18 mouse cellular contexts compared by ENCODE assay signal in genomic region chr13:33028550-33028949, GRCm38 (mm10). TPM values are rescaled to one million over a fixed set of nuclear protein-coding genes. Genes with fewer than 3 reads are reported as not detected.
DNase-seq lines count a peak whose midpoint lies in the region; ATAC-seq and TF ChIP-seq lines count a peak whose summit lies in the region.
"Had no signal": no experiment of that assay in that cellular context is flagged by ENCODE, and none has a peak within 500 bp of the region (broad histone marks: within the 10 kb centered on the region; RNA-seq: fewer than 3 reads in every experiment).

No protein-coding gene starts in this region.

- no peak for DNase-seq in liver, embryonic 13.5 days
- DNase-seq in liver, postnatal 0 days: no peak
- DNase-seq in MEL (ENCODE audit: low read depth, low spot score): peak; percentile 23
- peak; percentile 46 for DNase-seq in adrenal gland, postnatal 14 days
- no peak for DNase-seq in stomach, postnatal 0 days (ENCODE audit: low spot score)
- DNase-seq in left cerebral cortex, adult 9 months (ENCODE audit: low spot score in 2 of 2): no peak
- DNase-seq in cerebellum, adult 11-12 months: no peak
- DNase-seq: cerebellum, adult 11 months; heart, postnatal 14 days; kidney, adult 8-10 months; lung, adult 2 months; thymus, adult 18-20 months had no signal

- no peaks in the 10 kb centered on the region for H3K79me2 ChIP-seq in MEL (ENCODE audit: control insufficient read depth, insufficient read depth, low read length, poor library complexity)

- no peak for TF ChIP-seq CTCF in liver, postnatal 0 days (IDR thresholded peaks at IDR 0.05; ENCODE audit: low read depth)
- TF ChIP-seq CTCF in MEL (IDR thresholded peaks at IDR 0.05 in 2 of 3, conservative IDR thresholded peaks at IDR 0.05 in 1 of 3; ENCODE audit: control insufficient read depth in 1 of 3, insufficient read depth in 1 of 3, low read depth in 2 of 3, low read length in 3 of 3, poor library complexity in 1 of 3, severe bottlenecking in 1 of 3): no peak
- no peak for TF ChIP-seq CTCF in stomach, postnatal 0 days (IDR thresholded peaks at IDR 0.05; ENCODE audit: low read depth)

- no peak overlapping the region for H3K4me3 ChIP-seq in liver, embryonic 13.5 days (replicated peaks)
- no peak overlapping the region for H3K4me3 ChIP-seq in liver, postnatal 0 days (ENCODE audit: low read depth, low read length)
- no peak overlapping the region for H3K4me3 ChIP-seq in MEL (ENCODE audit: control insufficient read depth in 1 of 2, insufficient read depth in 1 of 2, low read depth in 2 of 2, low read length in 2 of 2)
- H3K4me3 ChIP-seq in stomach, postnatal 0 days (ENCODE audit: low read depth, low read length): no peak overlapping the region
- H3K4me3 ChIP-seq: limb, embryonic 15.5 days; midbrain, embryonic 15.5 days had no signal

- H3K4me1 ChIP-seq in liver, embryonic 13.5 days (replicated peaks): no peaks in the 10 kb centered on the region
- H3K4me1 ChIP-seq in liver, postnatal 0 days (ENCODE audit: insufficient read depth): no peaks in the 10 kb centered on the region
- H3K4me1 ChIP-seq in MEL (ENCODE audit: control insufficient read depth in 1 of 2, insufficient read depth in 2 of 2, low read length in 2 of 2): peaks cover 9 to 24% of the 10 kb centered on the region in 2 experiments
- H3K4me1 ChIP-seq in stomach, postnatal 0 days (replicated peaks; ENCODE audit: control insufficient read depth, insufficient read depth): no peaks in the 10 kb centered on the region
- H3K4me1 ChIP-seq: limb, embryonic 15.5 days; midbrain, embryonic 15.5 days had no signal

- H3K9ac ChIP-seq in liver, embryonic 13.5 days: no peak overlapping the region
- H3K9ac ChIP-seq in liver, postnatal 0 days (replicated peaks): no peak overlapping the region
- no peak overlapping the region for H3K9ac ChIP-seq in MEL (ENCODE audit: control insufficient read depth, low read depth, low read length, poor library complexity, severe bottlenecking)
- H3K9ac ChIP-seq in stomach, postnatal 0 days (ENCODE audit: low read length): no peak overlapping the region
- H3K9ac ChIP-seq: limb, embryonic 15.5 days; midbrain, embryonic 15.5 days had no signal

- no peaks in the 10 kb centered on the region for H3K36me3 ChIP-seq in liver, embryonic 13.5 days
- no peaks in the 10 kb centered on the region for H3K36me3 ChIP-seq in liver, postnatal 0 days (replicated peaks; ENCODE audit: insufficient read depth, low read length)
- peaks cover 0 to 17% of the 10 kb centered on the region in 2 experiments; a peak in 2 of 4 replicates for H3K36me3 ChIP-seq in MEL (ENCODE audit: control insufficient read depth in 1 of 2, insufficient read depth in 2 of 2, low read length in 2 of 2)
- no peaks in the 10 kb centered on the region for H3K36me3 ChIP-seq in stomach, postnatal 0 days (ENCODE audit: control insufficient read depth, insufficient read depth, low read length)
- H3K36me3 ChIP-seq: limb, embryonic 15.5 days; midbrain, embryonic 15.5 days had no signal

- no peaks in the 10 kb centered on the region for H3K9me3 ChIP-seq in liver, embryonic 13.5 days (replicated peaks)
- H3K9me3 ChIP-seq in liver, postnatal 0 days (ENCODE audit: low read length): no peaks in the 10 kb centered on the region
- H3K9me3 ChIP-seq in MEL (replicated peaks; ENCODE audit: insufficient read depth, low read length): no peaks in the 10 kb centered on the region
- no peaks in the 10 kb centered on the region for H3K9me3 ChIP-seq in stomach, postnatal 0 days (ENCODE audit: control insufficient read depth, low read length)
- H3K9me3 ChIP-seq: limb, embryonic 15.5 days; midbrain, embryonic 15.5 days had no signal

- H3K27ac ChIP-seq in liver, embryonic 13.5 days: no peak overlapping the region
- H3K27ac ChIP-seq in liver, postnatal 0 days (ENCODE audit: low read depth): no peak overlapping the region
- no peak overlapping the region for H3K27ac ChIP-seq in MEL (ENCODE audit: control insufficient read depth, low read depth, low read length)
- no peak overlapping the region for H3K27ac ChIP-seq in stomach, postnatal 0 days (replicated peaks)
- H3K27ac ChIP-seq: limb, embryonic 15.5 days; midbrain, embryonic 15.5 days had no signal

- 55% methylated on average over 2 of the region's 2 CpGs for WGBS in liver, embryonic 13.5 days (ENCODE audit: insufficient replicate concordance)
- 49% methylated on average over 2 of the region's 2 CpGs for WGBS in liver, postnatal 0 days (ENCODE audit: insufficient replicate concordance)
- 41% methylated on average over 2 of the region's 2 CpGs for WGBS in stomach, postnatal 0 days

- H3K27me3 ChIP-seq in liver, embryonic 13.5 days: no peaks in the 10 kb centered on the region
- H3K27me3 ChIP-seq in liver, postnatal 0 days (ENCODE audit: insufficient read depth, low read length): no peaks in the 10 kb centered on the region
- no peaks in the 10 kb centered on the region for H3K27me3 ChIP-seq in MEL (ENCODE audit: control insufficient read depth in 1 of 2, insufficient read depth in 2 of 2, low read length in 2 of 2)
- no peaks in the 10 kb centered on the region for H3K27me3 ChIP-seq in stomach, postnatal 0 days (ENCODE audit: control insufficient read depth, insufficient read depth, low read length)
- H3K27me3 ChIP-seq: limb, embryonic 15.5 days; midbrain, embryonic 15.5 days had no signal

- TF ChIP-seq RAD21 in MEL (IDR thresholded peaks at IDR 0.05; ENCODE audit: low read depth, low read length): no peak

- TF ChIP-seq POLR2A in MEL (IDR thresholded peaks at IDR 0.05; ENCODE audit: control insufficient read depth in 1 of 2, insufficient read depth in 1 of 2, low read depth in 1 of 2, low read length in 2 of 2, poor library complexity in 1 of 2): no peak

- TF ChIP-seq EP300 in liver, postnatal 0 days (IDR thresholded peaks at IDR 0.05; ENCODE audit: low read depth): no peak
- no peak for TF ChIP-seq EP300 in MEL (IDR thresholded peaks at IDR 0.05; ENCODE audit: low read depth in 1 of 2, low read length in 2 of 2)
- TF ChIP-seq EP300 in stomach, postnatal 0 days (optimal IDR thresholded peaks at IDR 0.05): no peak

- ATAC-seq in liver, embryonic 13.5 days (ENCODE audit: low read depth): 0 out of 2 replicates have a peak, but pooled peaks have one; percentile 20
- ATAC-seq in liver, postnatal 0 days: no peak
- peak; percentile 51; the same call in 1 of the 2 replicates for ATAC-seq in stomach, postnatal 0 days (ENCODE audit: low FRiP score, low TSS enrichment)
- ATAC-seq: forebrain, embryonic 14.5 days; hindbrain, embryonic 16.5 days; midbrain, embryonic 15.5 days had no signal

- H3K4me2 ChIP-seq in liver, embryonic 13.5 days: no peak overlapping the region
- H3K4me2 ChIP-seq in liver, postnatal 0 days (ENCODE audit: low read depth, low read length): no peak overlapping the region
- H3K4me2 ChIP-seq in stomach, postnatal 0 days (replicated peaks; ENCODE audit: low read depth): no peak overlapping the region
- H3K4me2 ChIP-seq: limb, embryonic 15.5 days; midbrain, embryonic 15.5 days had no signal

TF ChIP-seq in MEL, 35 proteins besides CTCF, POLR2A, EP300 and RAD21 (continues in another document):
- TF ChIP-seq MXI1 (IDR thresholded peaks at IDR 0.05; ENCODE audit: low read depth, low read length) (no peak), SIN3A (IDR thresholded peaks at IDR 0.05; ENCODE audit: low read length) (no peak), NRF1 (IDR thresholded peaks at IDR 0.05; ENCODE audit: insufficient read depth, low read depth, low read length, poor library complexity, severe bottlenecking) (no peak), E2F4 (IDR thresholded peaks at IDR 0.05; ENCODE audit: borderline replicate concordance, low read depth, low read length) (no peak), JUND (IDR thresholded peaks at IDR 0.05; ENCODE audit: low read depth, low read length) (no peak), UBTF (IDR thresholded peaks at IDR 0.05; ENCODE audit: borderline replicate concordance, insufficient read depth, low read depth, low read length) (no peak), ETS1 (IDR thresholded peaks at IDR 0.05; ENCODE audit: low read depth, low read length) (no peak), MYC (IDR thresholded peaks at IDR 0.05; ENCODE audit: low read depth, low read length) (no peak), ZNF384 (IDR thresholded peaks at IDR 0.05; ENCODE audit: low read depth, low read length) (no peak), HCFC1 (IDR thresholded peaks at IDR 0.05; ENCODE audit: low read depth, low read length) (no peak), POLR2AphosphoS2 (IDR thresholded peaks at IDR 0.05; ENCODE audit: low read length) (no peak), ELF1 (IDR thresholded peaks at IDR 0.05; ENCODE audit: low read depth, low read length) (no peak), TCF12 (IDR thresholded peaks at IDR 0.05; ENCODE audit: low read depth, low read length) (no peak), TAL1 (IDR thresholded peaks at IDR 0.05; ENCODE audit: low read length) (no peak)

RNA-seq across cellular contexts. Expression of gene Serpinb9b, which starts 1.3 kb away (rescaled TPM):
- polyA plus RNA-seq in liver, embryonic 13.5 days (2015; fragmentation: Nextera tagmentation; extraction: Ambion mirVana): 0.10 TPM in 1 of 2 replicates, not detected in the other
- polyA plus RNA-seq in liver, postnatal 0 days (2015; fragmentation: Nextera tagmentation; extraction: Ambion mirVana): 0.15 TPM in 1 of 2 replicates, not detected in the other
- total RNA-seq in MEL (2012; rRNA removed): 1.5 and 2.3 TPM in 2 replicates
- 1 to 10 TPM in 1 of 2 experiments, not detected in 1; 3.9 TPM for polyA plus RNA-seq in MEL (2012; ENCODE audit: insufficient read depth in 1 of 2, insufficient read length in 2 of 2, low read depth in 1 of 2, low replicate concordance in 2 of 2, missing spikeins in 1 of 2)
- 0.22 TPM in 1 of 2 replicates, not detected in the other for total RNA-seq in adrenal gland, postnatal 14 days (2021)
- polyA plus RNA-seq in stomach, postnatal 0 days (2015; fragmentation: Nextera tagmentation; extraction: Ambion mirVana): 2.7 and 4.9 TPM in 2 replicates
- total RNA-seq: layer of hippocampus, adult 8-10 months; left cerebral cortex, postnatal 14 days had no signal

RNA-seq across cellular contexts. Expression of gene Serpinb9, which starts 25.5 kb away (rescaled TPM):
- 2.1 and 2.2 TPM in 2 replicates for polyA plus RNA-seq in liver, embryonic 13.5 days (2015; fragmentation: Nextera tagmentation; extraction: Ambion mirVana)
- polyA plus RNA-seq in liver, postnatal 0 days (2015; fragmentation: Nextera tagmentation; extraction: Ambion mirVana): 1.7 and 2.2 TPM in 2 replicates
- 1.6 and 2.1 TPM in 2 replicates for total RNA-seq in MEL (2012; rRNA removed)
- polyA plus RNA-seq in MEL (2012; ENCODE audit: insufficient read depth in 1 of 2, insufficient read length in 2 of 2, low read depth in 1 of 2, low replicate concordance in 2 of 2, missing spikeins in 1 of 2): 1 to 10 TPM in 1 of 2 experiments, not detected in 1; 2.9 TPM
- 14.4 and 16.1 TPM in 2 replicates for total RNA-seq in adrenal gland, postnatal 14 days (2021)
- polyA plus RNA-seq in stomach, postnatal 0 days (2015; fragmentation: Nextera tagmentation; extraction: Ambion mirVana): 5.5 and 6.3 TPM in 2 replicates

RNA-seq across cellular contexts. Expression of gene Serpinb1b, which starts 49.8 kb away (rescaled TPM):
- polyA plus RNA-seq in liver, embryonic 13.5 days (2015; fragmentation: Nextera tagmentation; extraction: Ambion mirVana): not detected in 2 replicates
- polyA plus RNA-seq in liver, postnatal 0 days (2015; fragmentation: Nextera tagmentation; extraction: Ambion mirVana): not detected in 2 replicates
- total RNA-seq in MEL (2012; rRNA removed): not detected in 2 replicates
- not detected for polyA plus RNA-seq in MEL (2012; ENCODE audit: insufficient read depth in 1 of 2, insufficient read length in 2 of 2, low read depth in 1 of 2, low replicate concordance in 2 of 2, missing spikeins in 1 of 2)
- total RNA-seq in adrenal gland, postnatal 14 days (2021): 0.23 and 0.41 TPM in 2 replicates
- 1.3 and 2.0 TPM in 2 replicates for polyA plus RNA-seq in stomach, postnatal 0 days (2015; fragmentation: Nextera tagmentation; extraction: Ambion mirVana)
- total RNA-seq: heart, postnatal 14 days had no signal

Comparison
In these comparisons a context has a peak if more than half of its experiments do, and no peak if none do; other contexts are left out.
1. DNase-seq: peak in MEL (single experiment) and adrenal gland, postnatal 14 days (single experiment); none in liver, embryonic 13.5 days (single experiment), liver, postnatal 0 days (single experiment), stomach, postnatal 0 days (single experiment), left cerebral cortex, adult 9 months (0 of 2) and cerebellum, adult 11-12 months (single experiment).